Mouse (Mus musculus) CH12.LX (cell line): Measurements from ENCODE around the gene 1700113H08Rik.

Experiments used
- BHLHE40 ChIP-seq: IDR thresholded peaks from 2 replicates; pipeline ENCODE4 v1.6.1; 2011; ENCODE audit warnings: mild to moderate bottlenecking, low read depth, low read length, improper control_type of control experiment
- CTCF ChIP-seq, 2 experiments: IDR thresholded peaks in 1 of 2; conservative IDR thresholded peaks in 1 of 2; 2 replicates each; pipeline ENCODE4 v1.5.1; 2011 to 2012; ENCODE audit warnings: low read depth in 2 of 2, low read length in 2 of 2, improper control_type of control experiment in 1 of 2, inconsistent platforms in 1 of 2, mild to moderate bottlenecking in 1 of 2, moderate library complexity in 1 of 2
- ELF1 ChIP-seq: IDR thresholded peaks from 2 replicates; pipeline ENCODE4 v1.6.1; 2014; ENCODE audit warnings: low read depth, mild to moderate bottlenecking, inconsistent platforms, low read length, improper control_type of control experiment
- EP300 ChIP-seq: IDR thresholded peaks from 2 replicates; pipeline ENCODE4 v1.6.1; 2011; ENCODE audit warnings: low read length, improper control_type of control experiment
- MXI1 ChIP-seq: IDR thresholded peaks from 2 replicates; pipeline ENCODE4 v1.6.1; 2011; ENCODE audit warnings: mild to moderate bottlenecking, low read depth, low read length, improper control_type of control experiment
- MYC ChIP-seq: IDR thresholded peaks from 2 replicates; pipeline ENCODE4 v1.6.1; 2011; ENCODE audit warnings: low read depth, mild to moderate bottlenecking, improper control_type of control experiment, low read length
- NELFE ChIP-seq: IDR thresholded peaks from 2 replicates; pipeline ENCODE4 v1.6.1; 2011; ENCODE audit warnings: low read depth, low read length, improper control_type of control experiment
- POLR2A ChIP-seq: IDR thresholded peaks from 2 replicates; pipeline ENCODE4 v1.6.1; 2011; ENCODE audit warnings: low read depth, mild to moderate bottlenecking, improper control_type of control experiment, low read length
- RCOR1 ChIP-seq: conservative IDR thresholded peaks from 2 replicates; pipeline ENCODE4 v1.6.1; 2012; ENCODE audit warnings: low read depth, mild to moderate bottlenecking, inconsistent platforms, low read length, improper control_type of control experiment
- UBTF ChIP-seq: IDR thresholded peaks from 2 replicates; pipeline ENCODE4 v1.6.1; 2012; ENCODE audit warnings: low read depth, mild to moderate bottlenecking, inconsistent platforms, low read length, improper control_type of control experiment, moderate library complexity

- TF ChIP-seq CTCF (conservative IDR thresholded peaks at IDR 0.05 in 1 of 2, IDR thresholded peaks at IDR 0.05 in 1 of 2; ENCODE audit: low read depth in 2 of 2, low read length in 2 of 2) (no peak), BHLHE40 (no peak), MYC (no peak), NELFE (no peak), UBTF (no peak), ELF1 (no peak), MXI1 (no peak), POLR2A (no peak), RCOR1 (no peak), EP300 (no peak)
Measured at GRCm38 (mm10) chr10:87046469-87046868, 11.4 kb upstream of the 1700113H08Rik start.
